Mouse (Mus musculus) midbrain, postnatal 0 days (tissue): ENCODE results near the gene Wrb. TPM values are rescaled to one million over a fixed set of nuclear protein-coding genes. Genes with fewer than 3 reads are reported as not detected.
A peak's percentile ranks its signal among the peaks of the same experiment; 100 is the strongest.

Source experiments
- ATAC-seq: fragments of 200-750 bp; cut with Nextera tagmentation; 2 replicates; pipeline ENCODE4 v1.8.0; 2017; ENCODE audit warnings: moderate number of reproducible peaks, mild to moderate bottlenecking, moderate TSS enrichment, moderate library complexity; ENCODE audit not compliant: low FRiP score
- DNase-seq: peaks from one replicate; pipeline ENCODE4 v3.0.0-alpha.2; 2015; ENCODE audit warnings: low spot score
- H3K27ac ChIP-seq: fragments of 300-500 bp; sonication (generic); 2 replicates; pipeline ENCODE4 v1.5.1; 2014; ENCODE audit warnings: low read depth, mild to moderate bottlenecking, low read length, mixed read lengths
- H3K27me3 ChIP-seq: fragments of 300-500 bp; sonication (generic); 2 replicates; pipeline ENCODE4 v1.6.1; 2014; ENCODE audit warnings: low read length, control low read depth, mixed read lengths; ENCODE audit not compliant: insufficient read depth
- H3K36me3 ChIP-seq: fragments of 300-500 bp; sonication (generic); 2 replicates; pipeline ENCODE4 v1.6.1; 2014; ENCODE audit warnings: low read length, control low read depth, mixed read lengths; ENCODE audit not compliant: insufficient read depth
- H3K4me1 ChIP-seq: fragments of 300-500 bp; sonication (generic); 2 replicates; pipeline ENCODE4 v1.6.1; 2014; ENCODE audit warnings: mild to moderate bottlenecking, control low read depth, antibody characterized with exemption, low read length, mixed read lengths; ENCODE audit not compliant: insufficient read depth
- H3K4me2 ChIP-seq: fragments of 300-500 bp; sonication (generic); 2 replicates; pipeline ENCODE4 v1.6.1; 2014; ENCODE audit warnings: low read depth, mild to moderate bottlenecking, low read length, mixed read lengths; ENCODE audit not compliant: poor library complexity, severe bottlenecking
- H3K4me3 ChIP-seq: fragments of 300-500 bp; sonication (generic); 2 replicates; pipeline ENCODE4 v1.5.1; 2014; ENCODE audit warnings: low read depth, mild to moderate bottlenecking, low read length, moderate library complexity
- H3K9ac ChIP-seq: fragments of 300-500 bp; sonication (generic); replicated peaks from 2 replicates; pipeline ENCODE4 v1.6.1; 2014; ENCODE audit warnings: mild to moderate bottlenecking, low read length, moderate library complexity, mixed read lengths; ENCODE audit not compliant: poor library complexity, severe bottlenecking
- H3K9me3 ChIP-seq: fragments of 300-500 bp; sonication (generic); 2 replicates; pipeline ENCODE4 v1.6.1; 2016; ENCODE audit warnings: low read length, control low read depth
- CTCF ChIP-seq: IDR thresholded peaks from 2 replicates; pipeline ENCODE4 v1.5.1; 2016; ENCODE audit warnings: antibody characterized with exemption, mild to moderate bottlenecking
- WGBS: fragments of 180-500 bp; shearing (Covaris S2); extraction: QIAGEN DNeasy Blood & Tissue Kit; methylation state at CpG from one replicate; pipeline ENCODE4 v1.1.7; 2014; 5-methylcytosine and 5-hydroxymethylcytosine counted together
- polyA plus RNA-seq: library from polyadenylated mRNA; unstranded; fragments of >200 nt; fragmentation: Nextera tagmentation; extraction: Ambion mirVana; gene quantifications from 2 replicates; pipeline ENCODE4 v1.2.1, GENCODE M21; 2015
- total RNA-seq: library from RNA; depleted of rRNA; stranded (reverse); fragments of >200 nt; gene quantifications from 2 replicates; pipeline ENCODE4 v1.2.3, GENCODE M21; 2014

The Wrb gene
- total and polyA plus RNA-seq, 2 experiments from 2014 or later, result 190 to 212 TPM

- Histone ChIP-seq H3K4me3 (no peak overlapping the region), H3K4me2 (no peak overlapping the region), H3K36me3 (no peaks in the 10 kb centered on the region), H3K4me1 (no peaks in the 10 kb centered on the region), H3K27ac (no peak overlapping the region), H3K27me3 (no peaks in the 10 kb centered on the region), H3K9ac (no peak overlapping the region), H3K9me3 (no peaks in the 10 kb centered on the region)
- DNase-seq (no peak), ATAC-seq (no peak)
- 46% methylated on average over 2 of the region's 2 CpGs for WGBS
- no peak for TF ChIP-seq CTCF
Observed at GRCm38 (mm10) chr16:96175399-96175798, 30.2 kb downstream of the Wrb start.

GRCm38 (mm10) chr16:96179156-96179555, 33.9 kb downstream of the Wrb start:
- peak; percentile 21; the same call in 1 of the 2 replicates for TF ChIP-seq CTCF
- no peaks in the 10 kb centered on the region for H3K27me3 ChIP-seq
- no peak overlapping the region for H3K9ac ChIP-seq
- no peak overlapping the region for H3K4me3 ChIP-seq
- ATAC-seq, result no peak
- H3K4me1 ChIP-seq, result no peaks in the 10 kb centered on the region
- DNase-seq, result no peak
- H3K9me3 ChIP-seq, result no peaks in the 10 kb centered on the region
- H3K27ac ChIP-seq, result no peak overlapping the region
- H3K36me3 ChIP-seq, result no peaks in the 10 kb centered on the region
- H3K4me2 ChIP-seq, result no peak overlapping the region

GRCm38 (mm10) chr16:96187619-96188018, 42.4 kb downstream of the Wrb start:
- H3K36me3 ChIP-seq, result no peaks in the 10 kb centered on the region
- no peak for ATAC-seq
- 79% methylated on average over 5 of the region's 5 CpGs for WGBS
- DNase-seq, result no peak
- H3K9ac ChIP-seq, result no peak overlapping the region
- no peak overlapping the region for H3K4me3 ChIP-seq
- no peak overlapping the region for H3K4me2 ChIP-seq
- H3K4me1 ChIP-seq, result 0 out of 2 replicates have a peak, but pooled peaks cover 4% of the 10 kb centered on the region
- H3K9me3 ChIP-seq, result no peaks in the 10 kb centered on the region
- no peak for TF ChIP-seq CTCF
- no peak overlapping the region for H3K27ac ChIP-seq
- no peaks in the 10 kb centered on the region for H3K27me3 ChIP-seq

- H3K9ac ChIP-seq, result peak within 1 kb of the TSS; percentile 75
- DNase-seq (peak; percentile 99), ATAC-seq (peak; percentile 98)
- no peaks in the 10 kb centered on the region for H3K36me3 ChIP-seq
- H3K4me2 ChIP-seq, result peak within 1 kb of the TSS; percentile 80
- no peak for TF ChIP-seq CTCF
- H3K27ac ChIP-seq, result peak within 1 kb of the TSS; percentile 86
- under 1% methylated on average over 76 of the region's 77 CpGs for WGBS
- H3K9me3 ChIP-seq, result no peaks in the 10 kb centered on the region
- no peaks in the 10 kb centered on the region for H3K27me3 ChIP-seq
- H3K4me3 ChIP-seq, result peak within 1 kb of the TSS; percentile 80
- 0 out of 2 replicates have a peak, but pooled peaks cover 4% of the 10 kb centered on the region for H3K4me1 ChIP-seq
Observed at GRCm38 (mm10) chr16:96191531-96192506, 46.6 kb downstream of the Wrb start, which contains the start of gene Lca5l. Lca5l (minus strand) TSS chr16:96192271.

GRCm38 (mm10) chr16:96199913-96200701, 54.9 kb downstream of the Wrb start, which contains the start of gene Sh3bgr:
Sh3bgr (plus strand) TSS chr16:96200450.
- peak within 1 kb of the TSS; percentile 42 for H3K4me2 ChIP-seq
- WGBS, result 11% methylated on average over 20 of the region's 20 CpGs
- H3K36me3 ChIP-seq, result no peaks in the 10 kb centered on the region
- peak; percentile 21 for DNase-seq
- no peaks in the 10 kb centered on the region for H3K27me3 ChIP-seq
- peak within 1 kb of the TSS; percentile 15; the same call in 1 of the 2 replicates for H3K4me3 ChIP-seq
- no peak for TF ChIP-seq CTCF
- H3K9me3 ChIP-seq, result no peaks in the 10 kb centered on the region
- no peak for ATAC-seq
- no peak within 1 kb of the TSS for H3K27ac ChIP-seq
- no peak within 1 kb of the TSS for H3K9ac ChIP-seq
- no peaks in the 10 kb centered on the region for H3K4me1 ChIP-seq
